Mouse (Mus musculus): ENCODE results near the gene Brsk2.

DNA sequence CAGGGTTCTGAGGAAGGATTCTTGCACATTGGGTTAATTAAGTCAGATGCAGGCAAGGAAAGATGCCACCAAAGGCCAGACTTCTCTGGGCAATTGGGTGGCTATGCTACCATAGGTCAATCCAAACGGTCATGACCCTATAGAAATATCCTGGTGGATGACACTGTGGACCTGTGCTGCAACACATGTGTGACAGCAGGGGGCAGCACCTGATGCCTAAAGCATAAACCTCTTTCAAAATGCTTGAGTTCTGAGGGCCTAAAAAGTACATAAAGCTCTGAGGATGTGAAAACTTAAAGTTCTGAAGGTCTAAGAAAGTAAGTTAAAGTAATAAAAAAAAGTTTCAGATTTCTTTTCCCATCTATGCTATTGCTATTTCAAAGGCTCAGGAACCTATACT, 67.0 kb downstream of the Brsk2 start:
- TF ChIP-seq CTCF (IDR thresholded peaks at IDR 0.05; ENCODE audit: low read depth) (peak; percentile 79), EP300 (IDR thresholded peaks at IDR 0.05; ENCODE audit: low read depth) (no peak)
